Mouse (Mus musculus) lung, adult 2 months (tissue): ENCODE results near the gene Prss12. TPM values are rescaled to one million over a fixed set of nuclear protein-coding genes. Genes with fewer than 3 reads are reported as not detected.

Experiments
- DNase-seq: peaks from one replicate; pipeline ENCODE4 v3.0.0; 2022
- H3K4me1 ChIP-seq: fragments of 200-500 bp; 2 replicates; pipeline ENCODE4 v1.6.1; 2011; ENCODE audit warnings: low read length; ENCODE audit not compliant: control insufficient read depth, insufficient read depth
- H3K4me3 ChIP-seq: fragments of 200-500 bp; replicated peaks from 2 replicates; pipeline ENCODE3; 2011; ENCODE audit warnings: low read depth, mild to moderate bottlenecking, control low read depth, low read length; ENCODE audit errors: extremely low read depth
- CTCF ChIP-seq: fragments of 200-500 bp; IDR thresholded peaks from 2 replicates; pipeline ENCODE4 v1.5.1; 2011; ENCODE audit warnings: mild to moderate bottlenecking, low read length, control low read depth; ENCODE audit not compliant: insufficient read depth
- POLR2A ChIP-seq: fragments of 200-500 bp; IDR thresholded peaks from 2 replicates; pipeline ENCODE4 v1.6.1; 2011; ENCODE audit warnings: low read depth, mild to moderate bottlenecking, control low read depth, low read length, borderline replicate concordance; ENCODE audit errors: extremely low read depth
- WGBS: fragments of 180-500 bp; shearing (Covaris S2); methylation state at CpG from one replicate; pipeline ENCODE4 v1.1.7; 2018; 5-methylcytosine and 5-hydroxymethylcytosine counted together
- polyA plus RNA-seq: library from polyadenylated mRNA; depleted of rRNA; stranded (reverse); fragments of >200 nt; gene quantifications from 2 replicates; pipeline ENCODE4 v1.2.3, GENCODE M21; 2012

Gene Prss12
- polyA plus RNA-seq, 1 experiment = 5.9 TPM

- TF ChIP-seq POLR2A = no peak
- TF ChIP-seq CTCF = no peak
- H3K4me3 ChIP-seq = no peak overlapping the region
- no peak for DNase-seq
- 58% methylated on average over 9 of the region's 9 CpGs for WGBS
- peaks cover 5% of the 10 kb centered on the region for H3K4me1 ChIP-seq
Measured at GRCm38 (mm10) chr3:123505778-123506667, 59.3 kb downstream of the Prss12 start.

GRCm38 (mm10) chr3:123506699-123507662 is 60.3 kb downstream of the Prss12 start:
- peak; percentile 33 for TF ChIP-seq CTCF
- no peak for TF ChIP-seq POLR2A
- peak overlapping the region; percentile 31 for H3K4me3 ChIP-seq
- WGBS = 7% methylated on average over 6 of the region's 6 CpGs
- H3K4me1 ChIP-seq = peaks cover 5% of the 10 kb centered on the region
- no peak for DNase-seq

GRCm38 (mm10) chr3:123507663-123508055 is 60.9 kb downstream of the Prss12 start:
- TF ChIP-seq CTCF (no peak), POLR2A (no peak)

GRCm38 (mm10) chr3:123508056-123508674 is 61.5 kb downstream of the Prss12 start:
- Histone ChIP-seq H3K4me3 (peak overlapping the region; percentile 100), H3K4me1 (peaks cover 5% of the 10 kb centered on the region)
- TF ChIP-seq POLR2A = peak; percentile 100
- peak; percentile 19; the same call in 1 of the 2 replicates for TF ChIP-seq CTCF
- under 1% methylated on average over 53 of the region's 53 CpGs for WGBS
- peak; percentile 99 for DNase-seq

More at GRCm38 (mm10) chr3:123507663-123508055, 60.9 kb downstream of the Prss12 start:
- DNase-seq = no peak
- 0% methylated on average over 10 of the region's 10 CpGs for WGBS
- Histone ChIP-seq H3K4me1 (peaks cover 5% of the 10 kb centered on the region), H3K4me3 (peak overlapping the region; percentile 100)

GRCm38 (mm10) chr3:123508675-123509376 is 62.1 kb downstream of the Prss12 start:
- DNase-seq = no peak
- under 1% methylated on average over 36 of the region's 36 CpGs for WGBS
- no peak for TF ChIP-seq CTCF
- no peak for TF ChIP-seq POLR2A
- Histone ChIP-seq H3K4me3 (peak overlapping the region; percentile 82), H3K4me1 (peaks cover 5% of the 10 kb centered on the region)

- DNase-seq = no peak
Measured at GRCm38 (mm10) chr3:123511818-123512217, 65.1 kb downstream of the Prss12 start.

GRCm38 (mm10) chr3:123514886-123515285 is 68.2 kb downstream of the Prss12 start:
- Histone ChIP-seq H3K4me3 (no peak overlapping the region), H3K4me1 (no peaks in the 10 kb centered on the region; the same call in none of the 2 replicates)
- WGBS = 37% methylated on average over 5 of the region's 5 CpGs
- TF ChIP-seq POLR2A (no peak), CTCF (no peak)
- DNase-seq = no peak

More at GRCm38 (mm10) chr3:123511818-123512217, 65.1 kb downstream of the Prss12 start:
- TF ChIP-seq POLR2A (no peak), CTCF (no peak)
- WGBS = 73% methylated on average over 4 of the region's 4 CpGs
- Histone ChIP-seq H3K4me1 (peaks cover 4% of the 10 kb centered on the region), H3K4me3 (no peak overlapping the region)

- H3K4me1 ChIP-seq = no peaks in the 10 kb centered on the region; the same call in 1 of the 2 replicates
- H3K4me3 ChIP-seq = no peak overlapping the region
- WGBS = 16% methylated on average over 5 of the region's 5 CpGs
- no peak for TF ChIP-seq CTCF
- TF ChIP-seq POLR2A = no peak
- no peak for DNase-seq
Measured at GRCm38 (mm10) chr3:123515600-123516359, 69.1 kb downstream of the Prss12 start.
